Mouse (Mus musculus) cerebellum, postnatal 14 days (tissue): ENCODE results near the gene Gm37419.

ENCODE experiments used
- DNase-seq, 2 experiments: peaks; one replicate each; pipeline ENCODE4 v3.0.0; 2021; ENCODE audit warnings: mixed read lengths in 2 of 2

The Gm37419 gene

DNA sequence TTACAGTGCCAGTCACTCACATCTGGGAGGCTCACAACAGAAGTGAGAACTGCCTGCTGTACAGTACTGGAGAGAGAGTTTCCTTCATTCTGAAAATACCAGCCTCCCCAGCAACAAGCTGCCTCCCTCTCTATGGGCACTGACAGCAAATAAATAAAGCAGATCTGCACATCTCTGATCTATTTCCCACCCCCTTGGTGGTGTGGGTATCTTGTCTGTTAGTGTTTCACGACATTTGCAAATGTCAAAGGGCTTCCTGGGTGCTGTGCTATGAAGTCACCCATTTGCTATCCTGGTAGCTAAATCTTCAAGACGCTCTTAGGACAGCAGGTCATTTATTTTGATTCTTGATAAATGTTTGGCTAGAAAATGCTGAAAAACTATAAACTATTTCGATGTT lies 8.9 kb downstream of the Gm37419 start:
- no peak for DNase-seq

DNA sequence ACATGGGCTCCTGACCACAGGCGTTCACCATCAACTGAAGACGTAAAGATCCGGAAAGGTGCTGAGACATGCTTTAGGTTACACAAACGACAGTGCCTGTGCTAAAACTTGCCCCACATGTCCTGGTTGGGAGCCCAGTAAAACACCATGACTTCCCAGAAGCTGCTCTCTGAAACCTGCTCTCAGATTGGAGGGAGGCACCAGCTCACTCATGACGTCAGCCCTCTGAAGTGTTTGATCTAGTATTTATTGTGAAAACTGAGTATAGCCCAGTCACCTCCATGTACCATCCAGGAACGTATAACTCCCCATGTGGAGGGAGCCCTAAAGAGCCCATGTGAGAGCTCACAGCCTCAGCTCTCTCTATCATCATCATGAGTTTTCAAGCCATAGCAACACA lies 9.6 kb downstream of the Gm37419 start:
- DNase-seq, result no peak

- DNase-seq, result no peak
Observed at GRCm38 (mm10) chr16:24005928-24006327, 17.6 kb downstream of the Gm37419 start.

- DNase-seq, result no peak
Observed at GRCm38 (mm10) chr16:24009891-24010290, 21.6 kb downstream of the Gm37419 start.

DNA sequence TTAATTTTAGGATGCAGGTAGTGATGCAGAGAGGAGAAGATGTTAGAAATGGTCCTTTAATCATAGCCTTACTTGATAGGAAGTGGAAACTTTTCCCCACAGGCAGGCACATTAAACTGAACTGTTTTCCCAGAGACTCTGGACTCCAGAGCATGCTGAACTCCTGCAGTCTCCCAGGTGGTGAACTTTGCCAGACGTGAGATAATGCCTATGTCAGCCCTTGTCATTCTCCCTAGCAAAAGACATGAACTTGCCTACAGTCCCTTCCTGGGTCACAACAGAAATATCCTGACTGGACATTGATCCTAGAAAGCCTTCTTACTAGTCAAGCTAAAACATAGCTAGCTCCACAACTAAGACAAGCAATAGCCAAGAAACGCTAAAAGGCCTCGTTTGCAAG lies 23.0 kb downstream of the Gm37419 start:
- DNase-seq, result no peak

DNA sequence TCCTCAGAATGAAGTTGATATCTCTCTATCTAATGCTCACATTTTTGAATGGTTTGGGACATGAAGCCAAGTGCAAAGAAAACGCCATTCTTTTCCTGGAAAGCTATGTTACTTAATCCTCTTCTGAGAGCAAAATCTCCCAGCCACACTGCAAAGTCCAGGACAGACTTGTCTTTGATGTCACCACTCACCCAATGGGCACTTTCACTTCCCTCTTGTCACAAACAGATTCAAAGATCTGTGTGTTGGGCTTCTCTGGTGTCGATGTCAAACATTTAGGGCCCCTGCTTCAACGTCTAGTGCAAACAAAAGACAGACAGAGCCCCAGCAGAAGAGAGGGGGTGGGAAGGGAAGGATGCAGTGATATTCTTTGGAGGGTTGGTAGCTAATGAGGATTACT lies 23.8 kb downstream of the Gm37419 start:
- no peak for DNase-seq

- DNase-seq, result no peak
Observed at GRCm38 (mm10) chr16:24014378-24014777, 26.1 kb downstream of the Gm37419 start.

- DNase-seq, result peak in 1 of 2 experiments; percentile 9
Observed at GRCm38 (mm10) chr16:24016273-24016672, 28.0 kb downstream of the Gm37419 start.

DNA sequence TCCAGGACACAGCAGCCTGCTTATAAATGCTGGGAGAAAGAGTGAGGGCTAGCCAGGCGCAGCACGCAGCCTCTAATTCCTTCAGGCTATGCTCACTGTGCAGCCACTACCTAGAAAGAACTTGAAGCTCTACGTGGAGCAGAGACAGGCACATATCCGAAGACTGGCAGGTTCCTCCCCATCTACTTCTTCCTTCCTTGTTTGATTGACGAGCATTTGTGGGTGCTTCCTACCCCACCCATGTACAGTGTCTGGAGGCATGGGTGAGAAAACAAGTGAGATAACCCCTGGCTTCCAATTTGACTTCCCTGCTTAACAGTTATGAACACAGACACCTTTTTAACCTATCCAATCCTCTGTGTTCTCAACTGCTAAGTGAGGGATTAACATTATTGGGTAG lies 28.5 kb downstream of the Gm37419 start:
- no peak for DNase-seq

DNA sequence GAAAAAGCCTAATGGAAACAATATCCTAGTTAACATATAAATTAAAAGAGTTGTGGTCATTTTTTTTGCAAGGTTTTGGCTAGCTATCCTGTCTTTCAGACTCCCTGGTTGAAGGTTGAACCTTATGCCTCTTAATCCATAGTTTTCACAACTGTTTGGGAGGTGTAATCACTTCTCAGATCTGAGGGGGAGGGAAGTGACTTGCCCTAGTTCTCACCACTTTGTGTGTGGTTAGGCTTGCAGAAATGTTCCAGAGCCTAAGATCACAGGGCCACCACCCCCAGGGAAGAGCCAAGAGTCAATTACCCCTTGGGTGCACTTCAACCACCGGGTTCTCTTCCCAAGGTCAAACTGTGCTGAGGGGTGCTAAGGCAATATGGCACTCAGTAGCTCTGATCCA lies 33.4 kb downstream of the Gm37419 start:
- no peak for DNase-seq

DNA sequence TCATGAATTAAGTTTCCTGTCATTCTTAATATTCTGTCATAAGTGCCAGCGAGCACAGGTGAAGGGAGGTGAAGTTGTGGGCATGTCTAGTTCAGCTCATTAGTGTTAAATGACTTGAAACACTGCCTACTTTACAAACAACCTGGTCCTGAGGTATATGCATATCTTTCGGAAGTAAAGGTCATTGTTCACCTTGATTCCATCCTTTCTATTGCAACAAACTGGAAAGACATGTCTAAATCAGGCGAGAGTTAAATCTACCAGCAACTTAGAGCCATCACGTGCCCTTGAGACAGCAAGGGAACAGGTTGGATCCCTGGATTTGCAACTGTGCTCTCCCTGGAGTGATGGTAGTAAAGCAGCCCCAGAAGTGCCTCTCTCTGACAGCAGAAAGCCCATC lies 34.3 kb downstream of the Gm37419 start:
- DNase-seq, result no peak

- DNase-seq, result no peak
Observed at GRCm38 (mm10) chr16:24025442-24025841, 37.2 kb downstream of the Gm37419 start.

DNA sequence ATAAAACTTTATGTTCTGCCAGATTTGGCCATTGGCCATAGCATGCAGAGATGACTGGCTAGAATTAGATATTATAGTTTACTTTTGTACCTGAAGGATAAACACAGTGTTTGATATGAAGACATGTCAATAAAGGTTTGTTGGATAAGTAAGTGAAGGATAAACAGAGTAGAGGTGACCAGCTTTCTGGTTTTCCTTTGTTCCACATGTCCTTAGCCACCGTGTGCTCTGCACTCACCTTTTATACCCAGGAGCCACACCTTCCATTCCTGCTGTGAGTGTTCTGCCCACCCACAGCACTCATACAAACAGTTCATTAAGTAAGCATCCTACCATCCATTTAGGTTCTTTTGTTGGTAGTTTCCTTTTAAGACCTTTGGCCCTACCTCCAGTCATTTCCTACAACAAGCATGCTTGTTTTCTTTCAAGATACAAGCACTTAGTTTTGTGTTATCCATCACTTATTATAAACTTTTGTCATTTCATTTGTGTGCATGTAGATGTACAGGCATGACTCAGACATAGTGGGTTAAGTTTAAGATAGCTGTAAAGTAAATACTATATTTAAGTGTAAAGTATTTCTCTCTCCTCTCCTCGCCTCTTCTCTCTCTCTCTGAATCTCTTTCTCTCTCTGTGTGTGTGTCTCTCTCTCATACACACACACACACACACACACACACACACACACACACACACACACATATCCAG lies 41.8 kb downstream of the Gm37419 start:
- DNase-seq, result no peak

DNA sequence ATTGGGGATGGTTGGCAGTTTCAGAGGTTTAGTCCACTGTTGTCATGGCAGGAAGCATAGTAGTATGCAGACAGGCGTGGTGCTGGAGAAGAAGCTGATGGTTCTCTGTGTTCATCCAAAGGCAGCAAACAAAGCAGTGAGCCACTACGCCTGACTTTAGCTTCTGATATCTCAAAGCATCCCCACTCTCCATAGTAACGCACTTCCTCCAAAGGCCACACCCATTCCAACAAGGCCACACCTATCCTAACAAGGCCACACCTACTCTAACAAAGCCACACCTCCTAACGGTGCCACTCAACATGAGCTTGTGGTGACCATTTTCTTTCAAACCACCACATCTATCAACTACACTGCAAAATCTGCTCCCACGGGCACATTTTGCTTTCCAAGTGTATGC lies 45.0 kb downstream of the Gm37419 start:
- DNase-seq, result no peak

- no peak for DNase-seq
Observed at GRCm38 (mm10) chr16:24034450-24034849, 46.2 kb downstream of the Gm37419 start.

DNA sequence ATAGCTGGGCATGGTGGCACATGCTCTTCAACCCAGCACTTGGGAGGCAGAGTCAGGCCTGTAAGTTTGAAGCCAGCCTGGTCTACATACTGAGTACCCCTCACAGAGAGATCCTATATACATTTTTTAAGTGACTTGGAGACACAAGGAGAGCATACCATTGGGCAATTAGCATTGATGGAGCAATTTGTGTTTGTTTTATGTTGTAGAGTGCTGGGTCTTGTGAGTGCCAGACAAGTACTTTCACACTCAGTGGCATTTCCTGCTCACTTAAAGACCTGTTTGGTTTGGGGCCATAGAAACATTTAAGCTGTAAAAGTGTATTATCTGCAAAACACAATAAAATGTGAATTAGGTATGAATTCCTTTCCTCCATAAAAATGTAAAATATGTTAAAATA lies 47.5 kb downstream of the Gm37419 start:
- no peak for DNase-seq

DNA sequence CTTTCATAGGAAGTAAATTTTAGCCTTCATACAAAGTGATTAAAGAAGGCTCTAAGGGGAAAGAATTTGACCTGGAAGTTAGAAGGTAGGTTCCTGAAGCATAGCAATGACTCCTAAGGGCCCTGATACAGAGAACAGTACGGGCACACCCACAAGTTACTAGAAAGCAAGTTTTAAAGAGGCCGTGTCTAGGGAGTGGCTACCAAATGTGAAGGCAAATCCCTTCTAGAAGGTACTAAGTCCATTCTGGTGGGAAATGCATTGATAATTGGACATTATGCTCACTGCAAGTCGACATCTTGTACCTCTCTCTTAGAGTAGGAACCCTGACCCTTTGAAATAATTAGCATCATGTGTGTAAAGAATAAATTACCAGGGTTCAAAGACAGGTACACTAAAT lies 48.1 kb downstream of the Gm37419 start:
- no peak for DNase-seq
